Comparison of ENCODE assay signal across 21 mouse cellular contexts in genomic region chr15:3742191-3742590, GRCm38 (mm10).
DNase-seq lines count a peak whose midpoint lies in the region; ATAC-seq and TF ChIP-seq lines count a peak whose summit lies in the region.
"Had no signal": no experiment of that assay in that cellular context is flagged by ENCODE, and none has a peak within 500 bp of the region (broad histone marks: within the 10 kb centered on the region; RNA-seq: fewer than 3 reads in every experiment).

No protein-coding gene starts in this region.

- H3K9ac ChIP-seq in intestine, embryonic 15.5 days: no peak overlapping the region
- no peak overlapping the region for H3K9ac ChIP-seq in intestine, postnatal 0 days (ENCODE audit: low read depth, low read length)
- no peak overlapping the region for H3K9ac ChIP-seq in stomach, embryonic 16.5 days (ENCODE audit: low read length)
- no peak overlapping the region for H3K9ac ChIP-seq in kidney, embryonic 15.5 days
- H3K9ac ChIP-seq: embryonic facial prominence, embryonic 13.5 days; forebrain, embryonic 12.5 days; forebrain, postnatal 0 days; heart, embryonic 12.5 days; hindbrain, embryonic 15.5 days had no signal

- H3K36me3 ChIP-seq in intestine, embryonic 15.5 days: no peaks in the 10 kb centered on the region
- H3K36me3 ChIP-seq in intestine, postnatal 0 days (ENCODE audit: control insufficient read depth, insufficient read depth): no peaks in the 10 kb centered on the region
- no peaks in the 10 kb centered on the region for H3K36me3 ChIP-seq in limb, embryonic 10.5 days
- no peaks in the 10 kb centered on the region for H3K36me3 ChIP-seq in stomach, embryonic 16.5 days (ENCODE audit: control insufficient read depth, insufficient read depth, low read length)
- H3K36me3 ChIP-seq in kidney, embryonic 15.5 days: no peaks in the 10 kb centered on the region
- H3K36me3 ChIP-seq: embryonic facial prominence, embryonic 13.5 days; forebrain, embryonic 12.5 days; heart, embryonic 12.5 days; hindbrain, embryonic 15.5 days had no signal

- H3K4me2 ChIP-seq in intestine, embryonic 15.5 days (replicated peaks): no peak overlapping the region
- H3K4me2 ChIP-seq in intestine, postnatal 0 days (replicated peaks; ENCODE audit: low read depth): no peak overlapping the region
- no peak overlapping the region for H3K4me2 ChIP-seq in stomach, embryonic 16.5 days (ENCODE audit: low read depth, low read length)
- H3K4me2 ChIP-seq in kidney, embryonic 15.5 days: no peak overlapping the region
- H3K4me2 ChIP-seq: embryonic facial prominence, embryonic 13.5 days; forebrain, embryonic 12.5 days; heart, embryonic 12.5 days; hindbrain, embryonic 15.5 days had no signal

- intact Hi-C loops in left cerebral cortex, postnatal 14 days (cut with DNase I): no loop called here

- H3K27ac ChIP-seq in intestine, embryonic 15.5 days: peak overlapping the region; percentile 58; the same call in 1 of the 2 replicates
- H3K27ac ChIP-seq in intestine, postnatal 0 days (ENCODE audit: low read depth, low read length): no peak overlapping the region
- peak overlapping the region; percentile 62; the same call in 1 of the 2 replicates for H3K27ac ChIP-seq in limb, embryonic 10.5 days
- 0 out of 2 replicates have a peak overlapping the region, but pooled peaks have one; percentile 17 for H3K27ac ChIP-seq in stomach, embryonic 16.5 days (ENCODE audit: low read length)
- H3K27ac ChIP-seq in kidney, embryonic 15.5 days: no peak overlapping the region
- H3K27ac ChIP-seq: embryonic facial prominence, embryonic 13.5 days; forebrain, embryonic 12.5 days; gastrocnemius, adult 2 months; hindbrain, embryonic 15.5 days had no signal

- H3K27me3 ChIP-seq in intestine, embryonic 15.5 days (replicated peaks): no peaks in the 10 kb centered on the region
- no peaks in the 10 kb centered on the region for H3K27me3 ChIP-seq in intestine, postnatal 0 days (replicated peaks; ENCODE audit: control insufficient read depth, insufficient read depth, low read length)
- no peaks in the 10 kb centered on the region for H3K27me3 ChIP-seq in limb, embryonic 10.5 days (ENCODE audit: low read depth, poor library complexity, severe bottlenecking)
- no peaks in the 10 kb centered on the region for H3K27me3 ChIP-seq in stomach, embryonic 16.5 days (ENCODE audit: control insufficient read depth, insufficient read depth, low read length)
- H3K27me3 ChIP-seq in kidney, embryonic 15.5 days: no peaks in the 10 kb centered on the region
- H3K27me3 ChIP-seq: embryonic facial prominence, embryonic 13.5 days; forebrain, embryonic 12.5 days; heart, embryonic 12.5 days; hindbrain, embryonic 15.5 days had no signal

- H3K4me1 ChIP-seq in intestine, embryonic 15.5 days (replicated peaks): 0 out of 2 replicates have a peak, but pooled peaks cover 2% of the 10 kb centered on the region
- H3K4me1 ChIP-seq in intestine, postnatal 0 days (replicated peaks; ENCODE audit: control insufficient read depth, insufficient read depth, low read length): no peaks in the 10 kb centered on the region
- H3K4me1 ChIP-seq in limb, embryonic 10.5 days: peaks cover 6% of the 10 kb centered on the region; the same call in 1 of the 2 replicates
- H3K4me1 ChIP-seq in stomach, embryonic 16.5 days (ENCODE audit: control insufficient read depth, insufficient read depth, low read length): no peaks in the 10 kb centered on the region
- no peaks in the 10 kb centered on the region for H3K4me1 ChIP-seq in kidney, embryonic 15.5 days
- H3K4me1 ChIP-seq: embryonic facial prominence, embryonic 13.5 days; forebrain, embryonic 12.5 days; hindbrain, embryonic 15.5 days had no signal

- DNase-seq in embryo, embryonic 11 days: peak; percentile 21
- DNase-seq in embryo, embryonic 10 days (ENCODE audit: low spot score): no peak
- DNase-seq in limb, embryonic 10.5 days (ENCODE audit: low spot score): peak; percentile 31
- DNase-seq in left cerebral cortex, postnatal 14 days (ENCODE audit: low spot score in 2 of 2): no peak
- DNase-seq: adrenal gland, postnatal 10 days; cerebellum, adult 11 months; cerebellum, adult 8-10 months; cerebellum, postnatal 14 days; forebrain, postnatal 0 days; gastrocnemius, adult 2 months; gastrocnemius, postnatal 36 days; heart, adult 18-20 months; heart, postnatal 36 days had no signal

- no peaks in the 10 kb centered on the region for H3K9me3 ChIP-seq in intestine, embryonic 15.5 days
- no peaks in the 10 kb centered on the region for H3K9me3 ChIP-seq in intestine, postnatal 0 days (ENCODE audit: control insufficient read depth)
- H3K9me3 ChIP-seq in limb, embryonic 10.5 days (replicated peaks): no peaks in the 10 kb centered on the region
- H3K9me3 ChIP-seq in stomach, embryonic 16.5 days (replicated peaks; ENCODE audit: control insufficient read depth, low read length): no peaks in the 10 kb centered on the region
- H3K9me3 ChIP-seq in kidney, embryonic 15.5 days (replicated peaks): no peaks in the 10 kb centered on the region
- H3K9me3 ChIP-seq: embryonic facial prominence, embryonic 13.5 days; forebrain, embryonic 12.5 days; heart, embryonic 12.5 days; hindbrain, embryonic 15.5 days had no signal

- ATAC-seq in intestine, embryonic 15.5 days: no peak
- ATAC-seq in intestine, postnatal 0 days: no peak
- no peak for ATAC-seq in stomach, embryonic 16.5 days (ENCODE audit: insufficient read depth, low FRiP score)
- ATAC-seq in kidney, embryonic 15.5 days (replicated peaks; ENCODE audit: low FRiP score): no peak
- ATAC-seq: forebrain, postnatal 0 days had no signal

- H3K4me3 ChIP-seq in intestine, embryonic 15.5 days (replicated peaks): no peak overlapping the region
- no peak overlapping the region for H3K4me3 ChIP-seq in intestine, postnatal 0 days (ENCODE audit: low read depth, low read length)
- no peak overlapping the region for H3K4me3 ChIP-seq in limb, embryonic 10.5 days
- no peak overlapping the region for H3K4me3 ChIP-seq in stomach, embryonic 16.5 days (replicated peaks; ENCODE audit: low read length)
- no peak overlapping the region for H3K4me3 ChIP-seq in kidney, embryonic 15.5 days (replicated peaks)
- H3K4me3 ChIP-seq: embryonic facial prominence, embryonic 13.5 days; forebrain, embryonic 12.5 days; gastrocnemius, adult 2 months; heart, embryonic 12.5 days; hindbrain, embryonic 15.5 days had no signal

- no peak for TF ChIP-seq CTCF in intestine, postnatal 0 days (IDR thresholded peaks at IDR 0.05; ENCODE audit: low read depth)

- 78% methylated on average over 7 of the region's 7 CpGs for WGBS in intestine, embryonic 15.5 days
- WGBS in intestine, postnatal 0 days: 90% methylated on average over 7 of the region's 7 CpGs
- 73% methylated on average over 7 of the region's 7 CpGs for WGBS in limb, embryonic 10.5 days
- WGBS in stomach, embryonic 16.5 days: 80% methylated on average over 7 of the region's 7 CpGs
- 81% methylated on average over 7 of the region's 7 CpGs for WGBS in kidney, embryonic 15.5 days

Comparison
In these comparisons a context has a peak if more than half of its experiments do, and no peak if none do; other contexts are left out.
1. DNase-seq: peak in embryo, embryonic 11 days (single experiment) and limb, embryonic 10.5 days (single experiment); none in embryo, embryonic 10 days (single experiment) and left cerebral cortex, postnatal 14 days (0 of 2).
2. H3K27ac ChIP-seq: peak in intestine, embryonic 15.5 days (single experiment), limb, embryonic 10.5 days (single experiment) and stomach, embryonic 16.5 days (single experiment); none in intestine, postnatal 0 days (single experiment) and kidney, embryonic 15.5 days (single experiment).